Mouse (Mus musculus) lung, adult 10 weeks (tissue): ENCODE measurements around the gene Wars2. TPM values are rescaled to one million over a fixed set of nuclear protein-coding genes. Genes with fewer than 3 reads are reported as not detected.

Source experiments
- polyA plus RNA-seq: library from polyadenylated mRNA; stranded (reverse); fragments of 350-450 nt; fragmentation: Illumina TruSeq; extraction: RNeasy Lipid Tissue Mini Kit (QIAGEN cat#74804); gene quantifications from one replicate; pipeline ENCODE4 v1.2.3, GENCODE M21; 2014; ENCODE audit warnings: low read depth, low replicate concordance; ENCODE audit not compliant: insufficient read depth

The Wars2 gene
- polyA plus RNA-seq, result 3.2 TPM

GRCm38 (mm10) chr3:99140940-99141854 lies at the start of gene Wars2:
TSS of gene Wars2 (plus strand) at chr3:99141068.

GRCm38 (mm10) chr3:99240213-99240720 lies 99.4 kb downstream of the Wars2 start, which contains the start of gene Tbx15:
TSS of gene Tbx15 (plus strand) at chr3:99240381.

Other genes starting within 250 kb of the Wars2 start
- not detected for gene Hao2, start 247.8 kb upstream of the Wars2 start, polyA plus RNA-seq
- gene Tbx15, start 99.3 kb downstream of the Wars2 start, polyA plus RNA-seq, result 0.06 TPM